Mouse (Mus musculus) intestine, embryonic 16.5 days (tissue): ENCODE data around the gene Ces2c. TPM values are rescaled to one million over a fixed set of nuclear protein-coding genes. Genes with fewer than 3 reads are reported as not detected.
A peak's percentile ranks its signal among the peaks of the same experiment; 100 is the strongest.
"Not testable (repeated sequence)": the region's sequence is repeated elsewhere in the genome, so short reads cannot be mapped to it uniquely, and the experiment has no call there.

Source experiments
- ATAC-seq: fragments of 200-750 bp; cut with Nextera tagmentation; 2 replicates; pipeline ENCODE4 v1.8.0; 2017; ENCODE audit warnings: moderate TSS enrichment, moderate library complexity
- H3K27ac ChIP-seq: fragments of 300-500 bp; sonication (generic); 2 replicates; pipeline ENCODE4 v1.5.1; 2014; ENCODE audit warnings: mild to moderate bottlenecking, low read length
- H3K27me3 ChIP-seq: fragments of 300-500 bp; sonication (generic); replicated peaks from 2 replicates; pipeline ENCODE4 v1.6.1; 2014; ENCODE audit warnings: low read length, control low read depth, mixed read lengths; ENCODE audit not compliant: control insufficient read depth, insufficient read depth
- H3K36me3 ChIP-seq: fragments of 300-500 bp; sonication (generic); 2 replicates; pipeline ENCODE4 v1.6.1; 2014; ENCODE audit warnings: low read length, control low read depth; ENCODE audit not compliant: control insufficient read depth, insufficient read depth
- H3K4me1 ChIP-seq: fragments of 300-500 bp; sonication (generic); 2 replicates; pipeline ENCODE4 v1.6.1; 2014; ENCODE audit warnings: low read length, control low read depth, mixed read lengths; ENCODE audit not compliant: control insufficient read depth, insufficient read depth
- H3K4me2 ChIP-seq: fragments of 300-500 bp; sonication (generic); 2 replicates; pipeline ENCODE4 v1.6.1; 2014; ENCODE audit warnings: low read depth, low read length, control low read depth
- H3K4me3 ChIP-seq: fragments of 300-500 bp; sonication (generic); 2 replicates; pipeline ENCODE4 v1.5.1; 2014; ENCODE audit warnings: mild to moderate bottlenecking, low read length
- H3K9ac ChIP-seq: fragments of 300-500 bp; sonication (generic); 2 replicates; pipeline ENCODE4 v1.6.1; 2014; ENCODE audit warnings: low read depth, low read length
- H3K9me3 ChIP-seq: fragments of 300-500 bp; sonication (generic); 2 replicates; pipeline ENCODE4 v1.6.1; 2016; ENCODE audit warnings: low read length, control low read depth; ENCODE audit not compliant: control insufficient read depth
- WGBS: fragments of 180-500 bp; shearing (Covaris S2); extraction: QIAGEN DNeasy Blood & Tissue Kit; methylation state at CpG from one replicate; pipeline ENCODE4 v1.1.7; 2014; 5-methylcytosine and 5-hydroxymethylcytosine counted together
- polyA plus RNA-seq: library from polyadenylated mRNA; unstranded; fragments of >200 nt; fragmentation: Nextera tagmentation; extraction: Ambion mirVana; gene quantifications from 2 replicates; pipeline ENCODE4 v1.2.1, GENCODE M21; 2015

Ces2c gene
- polyA plus RNA-seq, 1 experiment from 2014 or later: 2.7 TPM

DNA sequence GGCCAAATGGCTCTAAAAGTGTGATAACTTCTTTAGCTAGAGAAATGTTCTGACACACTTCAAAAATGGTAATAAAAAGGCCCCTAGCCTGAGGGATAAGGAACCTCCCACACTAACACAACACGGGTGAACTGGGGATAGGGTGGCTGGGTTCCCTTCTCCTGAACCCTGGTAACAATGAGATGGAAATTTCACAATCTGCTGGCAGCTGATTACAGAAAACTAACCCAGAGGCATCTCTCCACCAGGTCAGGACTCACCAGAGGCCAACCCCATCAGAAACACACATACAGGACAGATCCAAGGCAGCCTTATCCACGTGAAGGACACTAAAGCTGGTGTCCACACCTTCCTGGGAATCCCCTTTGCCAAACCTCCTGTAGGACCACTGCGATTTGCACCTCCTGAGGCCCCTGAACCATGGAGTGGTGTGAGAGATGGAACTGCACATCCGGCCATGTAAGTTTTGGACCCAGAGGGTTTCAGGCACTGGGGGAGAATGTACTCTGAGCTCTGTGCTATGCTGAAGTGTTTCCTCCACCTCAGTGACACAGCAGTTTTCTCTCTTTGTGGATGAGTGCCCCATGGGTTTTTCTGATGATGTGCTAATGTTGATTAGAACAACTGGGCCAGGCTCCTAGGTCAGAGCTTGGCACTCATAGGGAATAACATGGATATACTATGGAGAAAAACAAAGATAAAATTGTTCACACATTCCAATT is 1.0 kb downstream of the Ces2c start:
- no peak overlapping the region for H3K27ac ChIP-seq
- WGBS: 73% methylated on average over 4 of the region's 4 CpGs
- no peak overlapping the region for H3K4me2 ChIP-seq
- no peak overlapping the region for H3K9ac ChIP-seq
- no peak overlapping the region for H3K4me3 ChIP-seq
- no peaks in the 10 kb centered on the region for H3K27me3 ChIP-seq
- H3K9me3 ChIP-seq: no peaks in the 10 kb centered on the region
- H3K4me1 ChIP-seq: peaks cover 4% of the 10 kb centered on the region; the same call in 1 of the 2 replicates
- H3K36me3 ChIP-seq: no peaks in the 10 kb centered on the region
- ATAC-seq: 0 out of 2 replicates have a peak, but pooled peaks have one; percentile 9

DNA sequence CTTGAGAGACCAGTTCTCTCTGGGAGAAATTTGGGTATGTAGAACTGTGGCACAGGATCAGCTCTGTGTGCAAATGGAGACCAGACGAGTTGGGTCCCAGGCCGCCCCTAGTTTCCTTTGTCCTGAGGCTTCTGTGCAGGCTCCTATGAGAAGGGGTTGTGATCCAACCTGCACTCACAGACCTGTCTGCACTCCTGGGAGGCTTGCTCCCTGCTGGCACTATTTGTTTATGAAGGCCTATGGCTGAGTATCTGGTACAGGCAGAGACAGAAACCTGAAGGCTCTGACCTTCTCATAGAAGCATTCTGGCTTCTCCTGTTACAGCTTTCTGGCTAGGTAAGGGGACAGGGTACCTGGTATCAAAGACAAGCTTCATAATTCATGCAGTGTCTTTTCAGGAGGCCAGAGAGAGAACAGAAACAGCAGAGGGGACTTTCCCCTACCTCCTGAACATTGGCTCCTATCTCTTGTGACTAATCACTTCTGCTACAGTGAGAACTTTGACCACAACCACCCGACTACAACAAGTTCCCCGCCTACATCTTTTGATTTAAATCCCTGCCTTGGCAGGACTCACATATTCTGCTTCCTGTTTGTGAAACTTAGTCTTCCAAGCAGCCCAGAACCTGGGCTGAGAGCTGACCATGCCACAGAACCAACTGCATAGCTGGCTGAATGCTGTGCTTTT is 20.1 kb downstream of the Ces2c start:
- H3K27me3 ChIP-seq, H3K9ac ChIP-seq, H3K4me2 ChIP-seq, H3K4me1 ChIP-seq, H3K4me3 ChIP-seq, H3K36me3 ChIP-seq, H3K9me3 ChIP-seq, H3K27ac ChIP-seq: not testable (repeated sequence)
- ATAC-seq: peak; percentile 97
- no CpG with 5 or more reads among the region's 4 CpGs for WGBS

DNA sequence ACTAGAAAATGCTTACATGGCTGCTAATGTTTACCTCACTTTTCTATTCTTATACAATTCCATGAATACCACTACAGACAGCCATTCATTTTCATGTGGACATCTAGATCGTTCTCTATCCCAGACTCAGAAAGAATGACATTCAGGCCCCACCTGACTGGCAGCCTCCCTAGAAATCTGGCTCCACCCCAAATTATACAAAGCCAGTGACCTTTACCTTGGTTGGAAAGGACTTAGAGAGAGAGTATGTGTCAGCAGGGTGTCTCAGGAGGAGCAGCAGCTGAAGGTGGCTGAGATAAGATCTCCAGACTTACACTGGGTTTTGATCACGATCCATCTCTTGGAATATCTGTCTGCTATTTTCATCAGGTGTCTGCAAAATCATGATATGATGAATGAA is 22.0 kb downstream of the Ces2c start:
- peak; percentile 36; the same call in 1 of the 2 replicates for ATAC-seq
- not testable (repeated sequence) for H3K9ac ChIP-seq, H3K27ac ChIP-seq, H3K4me2 ChIP-seq, H3K4me3 ChIP-seq, H3K36me3 ChIP-seq, H3K9me3 ChIP-seq, H3K27me3 ChIP-seq, H3K4me1 ChIP-seq
- no CpG with 5 or more reads among the region's 2 CpGs for WGBS

DNA sequence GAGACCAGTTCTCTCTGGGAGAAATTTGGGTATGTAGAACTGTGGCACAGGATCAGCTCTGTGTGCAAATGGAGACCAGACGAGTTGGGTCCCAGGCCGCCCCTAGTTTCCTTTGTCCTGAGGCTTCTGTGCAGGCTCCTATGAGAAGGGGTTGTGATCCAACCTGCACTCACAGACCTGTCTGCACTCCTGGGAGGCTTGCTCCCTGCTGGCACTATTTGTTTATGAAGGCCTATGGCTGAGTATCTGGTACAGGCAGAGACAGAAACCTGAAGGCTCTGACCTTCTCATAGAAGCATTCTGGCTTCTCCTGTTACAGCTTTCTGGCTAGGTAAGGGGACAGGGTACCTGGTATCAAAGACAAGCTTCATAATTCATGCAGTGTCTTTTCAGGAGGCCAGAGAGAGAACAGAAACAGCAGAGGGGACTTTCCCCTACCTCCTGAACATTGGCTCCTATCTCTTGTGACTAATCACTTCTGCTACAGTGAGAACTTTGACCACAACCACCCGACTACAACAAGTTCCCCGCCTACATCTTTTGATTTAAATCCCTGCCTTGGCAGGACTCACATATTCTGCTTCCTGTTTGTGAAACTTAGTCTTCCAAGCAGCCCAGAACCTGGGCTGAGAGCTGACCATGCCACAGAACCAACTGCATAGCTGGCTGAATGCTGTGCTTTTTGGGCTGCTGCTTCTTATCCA is 39.5 kb downstream of the Ces2c start:
- H3K4me3 ChIP-seq, H3K9me3 ChIP-seq, H3K4me1 ChIP-seq, H3K27me3 ChIP-seq, H3K36me3 ChIP-seq, H3K27ac ChIP-seq, H3K4me2 ChIP-seq, H3K9ac ChIP-seq: not testable (repeated sequence)
- no CpG with 5 or more reads among the region's 4 CpGs for WGBS
- peak; percentile 98 for ATAC-seq

DNA sequence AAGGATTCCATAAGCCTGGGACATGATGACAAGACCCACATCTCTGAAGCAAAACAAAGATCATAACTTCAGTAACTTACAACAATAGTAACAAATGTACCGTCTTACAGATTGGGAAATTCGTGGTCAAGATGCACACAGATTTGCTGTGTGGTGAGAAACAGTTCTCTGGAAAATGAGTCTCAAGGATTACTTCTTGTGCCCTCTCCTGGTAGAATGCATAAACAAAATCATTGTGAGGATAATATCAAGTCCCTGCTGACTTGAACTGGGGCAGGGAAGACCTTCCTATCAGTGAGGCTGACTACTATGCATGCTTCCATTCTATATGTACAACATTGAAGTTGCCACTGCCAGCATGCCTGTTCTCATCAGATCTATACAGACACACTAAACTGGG is 54.9 kb downstream of the Ces2c start:
- no peaks in the 10 kb centered on the region for H3K9me3 ChIP-seq
- no peaks in the 10 kb centered on the region for H3K27me3 ChIP-seq
- H3K4me1 ChIP-seq: no peaks in the 10 kb centered on the region
- no peak overlapping the region for H3K9ac ChIP-seq
- WGBS: 82% methylated on average over 2 of the region's 2 CpGs
- H3K36me3 ChIP-seq: no peaks in the 10 kb centered on the region
- no peak overlapping the region for H3K27ac ChIP-seq
- ATAC-seq: no peak
- no peak overlapping the region for H3K4me2 ChIP-seq
- no peak overlapping the region for H3K4me3 ChIP-seq

Other genes with a start within 250 kb of the Ces2c start
- gene Cdh16, start 222.7 kb upstream of the Ces2c start, polyA plus RNA-seq: 0.31 and 0.36 TPM in 2 replicates
- 4.6 and 5.2 TPM in 2 replicates for gene Rrad, start 215.7 kb upstream of the Ces2c start, polyA plus RNA-seq
- gene Ciao2b, start 205.1 kb upstream of the Ces2c start, polyA plus RNA-seq: 93.6 and 94.9 TPM in 2 replicates
- gene Ces2a, start 113.1 kb upstream of the Ces2c start, polyA plus RNA-seq: 8.0 and 8.7 TPM in 2 replicates
- 0.92 and 0.95 TPM in 2 replicates for gene Ces2b, start 15.5 kb upstream of the Ces2c start, polyA plus RNA-seq
- gene Ces2e, start 79.2 kb downstream of the Ces2c start, polyA plus RNA-seq: 63.9 and 95.6 TPM in 2 replicates
- not detected in 2 replicates for gene Ces2f, start 100.3 kb downstream of the Ces2c start, polyA plus RNA-seq
- 0.80 and 0.97 TPM in 2 replicates for gene Ces2g, start 114.7 kb downstream of the Ces2c start, polyA plus RNA-seq
- 0.05 TPM in 1 of 2 replicates, not detected in the other for gene Ces2h, start 153.8 kb downstream of the Ces2c start, polyA plus RNA-seq
- not detected in 2 replicates for gene Ces3a, start 201.5 kb downstream of the Ces2c start, polyA plus RNA-seq
- gene Ces3b, start 236.7 kb downstream of the Ces2c start, polyA plus RNA-seq: not detected in 2 replicates